Mouse (Mus musculus): ENCODE measurements around the gene Ephb3. TPM values are rescaled to one million over a fixed set of nuclear protein-coding genes. Genes with fewer than 3 reads are reported as not detected.

The Ephb3 gene
- total and polyA plus RNA-seq, 2 experiments from 2014 or later, result 8.3 to 21.4 TPM

DNA sequence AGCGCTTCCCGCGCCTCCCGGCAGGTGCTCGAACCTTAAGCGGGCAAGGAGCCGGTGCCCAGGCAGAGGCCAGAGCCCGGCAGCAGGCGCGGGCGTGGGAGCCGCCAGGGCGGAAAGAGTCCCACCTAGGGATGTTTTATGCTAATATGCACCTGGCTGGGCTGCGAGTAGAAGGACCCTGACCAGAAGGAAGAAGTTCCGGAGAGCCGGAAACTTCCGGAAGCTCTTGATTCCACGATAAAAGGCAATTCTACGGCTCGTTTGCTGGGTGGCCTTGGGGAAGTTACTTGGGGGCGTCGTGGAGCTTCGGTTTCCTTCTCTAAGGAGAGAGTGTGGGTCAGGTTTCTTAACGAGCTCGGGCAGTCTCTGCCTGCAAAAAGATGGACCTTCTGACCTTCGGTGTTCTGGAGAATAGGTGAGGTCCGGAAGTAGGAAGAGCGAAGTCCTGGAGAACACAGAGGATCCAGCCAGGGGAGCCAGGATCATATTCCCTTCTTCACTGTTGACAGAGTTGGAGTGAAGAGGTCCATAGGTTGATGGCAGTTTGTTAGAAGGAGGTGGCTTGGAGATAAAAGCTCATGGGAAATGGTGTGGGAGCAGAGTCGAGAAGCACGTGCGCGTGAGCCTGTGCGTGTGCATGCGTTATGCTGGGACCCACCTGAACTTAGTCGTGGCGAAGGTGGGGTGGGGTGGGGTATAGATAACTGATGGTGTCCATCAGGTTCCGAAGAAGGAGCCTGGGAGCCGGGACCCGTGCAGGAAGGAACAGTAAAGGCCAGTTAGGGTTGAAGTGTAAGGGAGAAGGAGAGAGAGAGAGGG is 44.4 kb downstream of the Ephb3 start:
- no peak for TF ChIP-seq CTCF (IDR thresholded peaks at IDR 0.05; ENCODE audit: low read depth)
- Histone ChIP-seq H3K27ac (no peak overlapping the region), H3K9ac (replicated peaks; ENCODE audit: low read length) (peak overlapping the region; percentile 35; the same call in 1 of the 2 replicates), H3K9me3 (ENCODE audit: low read length) (no peaks in the 10 kb centered on the region), H3K4me1 (ENCODE audit: insufficient read depth, low read length) (peaks cover 11% of the 10 kb centered on the region; the same call in 1 of the 2 replicates), H3K4me2 (ENCODE audit: low read depth, low read length) (peak overlapping the region; percentile 73), H3K27me3 (ENCODE audit: insufficient read depth, low read length) (peaks cover 9% of the 10 kb centered on the region), H3K36me3 (ENCODE audit: insufficient read depth, low read length) (no peaks in the 10 kb centered on the region), H3K4me3 (ENCODE audit: low read length) (peak overlapping the region; percentile 38)
- ATAC-seq (no peak), DNase-seq (ENCODE audit: low spot score) (no peak)
- 5% methylated on average over 39 of the region's 39 CpGs for WGBS

DNA sequence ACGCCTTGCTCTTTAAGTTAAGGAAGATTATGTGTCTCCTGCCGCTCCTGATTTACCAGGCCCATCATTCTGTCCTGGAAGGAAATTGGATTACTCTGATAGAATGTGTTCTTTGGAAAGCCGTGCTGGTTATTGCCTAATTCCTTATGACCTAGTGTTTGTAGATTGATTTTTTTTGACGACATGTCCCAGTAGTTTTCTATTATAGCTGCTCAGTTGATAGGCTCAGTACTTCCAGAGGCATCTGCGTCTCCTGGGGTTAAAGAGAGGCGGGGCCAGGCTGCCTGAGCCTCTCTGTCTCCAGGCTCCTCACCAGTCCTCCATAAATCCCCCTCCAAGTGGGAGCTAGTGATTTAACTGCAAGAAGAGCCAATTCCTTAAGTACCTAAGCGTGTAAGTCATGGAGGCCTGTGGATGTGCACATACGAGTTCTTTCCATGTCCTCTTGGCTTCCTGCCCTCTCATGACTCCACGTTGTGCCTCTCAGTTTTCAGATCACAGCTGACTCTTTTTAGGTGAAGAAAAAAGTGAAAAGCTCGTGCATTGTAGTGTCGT is 47.9 kb downstream of the Ephb3 start:
- Histone ChIP-seq H3K4me2 (ENCODE audit: low read depth, low read length) (no peak overlapping the region), H3K9ac (replicated peaks; ENCODE audit: low read length) (no peak overlapping the region), H3K27ac (no peak overlapping the region), H3K9me3 (ENCODE audit: low read length) (no peaks in the 10 kb centered on the region), H3K36me3 (ENCODE audit: insufficient read depth, low read length) (no peaks in the 10 kb centered on the region), H3K27me3 (ENCODE audit: insufficient read depth, low read length) (peaks cover 8% of the 10 kb centered on the region), H3K4me1 (ENCODE audit: insufficient read depth, low read length) (0 out of 2 replicates have a peak, but pooled peaks cover 8% of the 10 kb centered on the region), H3K4me3 (ENCODE audit: low read length) (no peak overlapping the region)
- DNase-seq (ENCODE audit: low spot score) (no peak), ATAC-seq (no peak)
- 56% methylated on average over 11 of the region's 11 CpGs for WGBS
- TF ChIP-seq CTCF (IDR thresholded peaks at IDR 0.05; ENCODE audit: low read depth), result no peak

DNA sequence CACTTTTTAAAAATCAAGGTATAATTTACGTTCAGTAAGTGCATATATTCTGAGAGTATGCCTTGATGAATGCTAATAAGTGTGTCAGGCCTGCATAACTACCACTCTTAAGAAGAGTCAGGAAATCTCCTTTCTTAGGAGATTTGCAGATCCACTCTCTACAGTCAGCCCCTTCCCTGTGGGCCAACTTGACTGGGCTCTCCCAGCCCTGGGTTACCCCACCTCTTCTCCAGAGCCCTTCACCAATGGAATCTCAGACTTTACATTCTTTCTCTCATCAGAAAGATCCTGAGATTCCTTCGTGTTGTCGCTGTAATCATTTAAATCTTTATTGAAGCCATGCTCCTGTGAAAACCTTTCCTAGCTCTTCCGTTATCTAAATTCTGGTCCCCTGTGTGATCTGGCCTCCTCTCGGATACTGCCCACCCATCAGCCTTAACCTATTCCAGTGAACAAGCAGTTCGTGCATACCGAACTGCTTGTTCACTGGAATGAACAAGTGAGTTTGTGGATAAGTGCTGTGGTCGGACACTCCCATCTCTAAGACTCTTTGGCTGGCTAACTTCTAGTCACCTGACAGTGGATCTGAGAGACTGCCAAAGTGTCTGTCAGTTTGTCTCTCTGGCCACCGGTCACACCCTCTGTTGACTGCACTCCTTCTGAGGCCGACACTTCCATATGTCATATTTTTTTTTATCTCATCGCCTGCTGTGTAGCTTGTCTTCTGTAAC is 51.2 kb downstream of the Ephb3 start:
- H3K4me1 ChIP-seq (ENCODE audit: insufficient read depth, low read length), result no peaks in the 10 kb centered on the region
- no peaks in the 10 kb centered on the region for H3K27me3 ChIP-seq (ENCODE audit: insufficient read depth, low read length)
- no peak overlapping the region for H3K4me2 ChIP-seq (ENCODE audit: low read depth, low read length)
- DNase-seq (ENCODE audit: low spot score) (no peak), ATAC-seq (no peak)
- TF ChIP-seq CTCF (IDR thresholded peaks at IDR 0.05; ENCODE audit: low read depth), result no peak
- no peak overlapping the region for H3K4me3 ChIP-seq (ENCODE audit: low read length)
- H3K9me3 ChIP-seq (ENCODE audit: low read length), result no peaks in the 10 kb centered on the region
- no peak overlapping the region for H3K9ac ChIP-seq (replicated peaks; ENCODE audit: low read length)
- 81% methylated on average over 11 of the region's 11 CpGs for WGBS
- H3K27ac ChIP-seq, result no peak overlapping the region
- no peaks in the 10 kb centered on the region for H3K36me3 ChIP-seq (ENCODE audit: insufficient read depth, low read length)

GRCm38 (mm10) chr16:21256514-21257305 is 52.2 kb downstream of the Ephb3 start:
- ATAC-seq (no peak), DNase-seq (ENCODE audit: low spot score) (no peak)
- H3K9ac ChIP-seq (replicated peaks; ENCODE audit: low read length), result no peak overlapping the region
- TF ChIP-seq CTCF (IDR thresholded peaks at IDR 0.05; ENCODE audit: low read depth), result no peak
- H3K4me2 ChIP-seq (ENCODE audit: low read depth, low read length), result no peak overlapping the region
- no peaks in the 10 kb centered on the region for H3K4me1 ChIP-seq (ENCODE audit: insufficient read depth, low read length)
- H3K36me3 ChIP-seq (ENCODE audit: insufficient read depth, low read length), result no peaks in the 10 kb centered on the region
- no peaks in the 10 kb centered on the region for H3K9me3 ChIP-seq (ENCODE audit: low read length)
- H3K27me3 ChIP-seq (ENCODE audit: insufficient read depth, low read length), result no peaks in the 10 kb centered on the region
- no peak overlapping the region for H3K27ac ChIP-seq
- no peak overlapping the region for H3K4me3 ChIP-seq (ENCODE audit: low read length)
- WGBS, result 92% methylated on average over 12 of the region's 12 CpGs

DNA sequence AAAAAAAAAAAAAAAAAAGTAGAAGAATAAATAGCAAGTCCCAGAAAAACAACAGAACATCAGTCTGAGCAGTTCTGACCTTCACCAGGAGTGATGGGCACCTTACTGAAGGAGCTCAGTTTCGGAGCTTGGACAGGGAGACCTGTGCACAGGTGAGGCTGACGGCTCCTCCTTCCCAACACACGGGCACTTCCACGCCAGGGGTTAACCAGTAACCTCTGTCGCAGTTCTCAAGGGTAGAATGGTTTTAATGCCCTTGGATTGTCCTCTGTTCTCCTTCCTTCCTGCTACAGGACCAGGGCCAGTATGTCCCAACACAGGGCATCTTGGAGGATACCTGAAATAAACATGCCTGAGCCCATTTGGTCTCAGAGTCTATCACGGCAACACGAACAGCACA is 60.9 kb downstream of the Ephb3 start:
- DNase-seq (ENCODE audit: low spot score) (no peak), ATAC-seq (no peak)
- Histone ChIP-seq H3K27me3 (ENCODE audit: insufficient read depth, low read length) (no peaks in the 10 kb centered on the region), H3K36me3 (ENCODE audit: insufficient read depth, low read length) (no peaks in the 10 kb centered on the region), H3K4me2 (ENCODE audit: low read depth, low read length) (no peak overlapping the region), H3K9ac (replicated peaks; ENCODE audit: low read length) (no peak overlapping the region), H3K9me3 (ENCODE audit: low read length) (no peaks in the 10 kb centered on the region), H3K27ac (no peak overlapping the region), H3K4me3 (ENCODE audit: low read length) (no peak overlapping the region), H3K4me1 (ENCODE audit: insufficient read depth, low read length) (no peaks in the 10 kb centered on the region)
- TF ChIP-seq CTCF (IDR thresholded peaks at IDR 0.05; ENCODE audit: low read depth), result no peak
- WGBS, result 79% methylated on average over 7 of the region's 7 CpGs

GRCm38 (mm10) chr16:21269775-21270174 is 65.2 kb downstream of the Ephb3 start:
- Histone ChIP-seq H3K4me1 (ENCODE audit: insufficient read depth, low read length) (peaks cover 7% of the 10 kb centered on the region; the same call in 1 of the 2 replicates), H3K36me3 (ENCODE audit: insufficient read depth, low read length) (no peaks in the 10 kb centered on the region), H3K4me3 (ENCODE audit: low read length) (no peak overlapping the region), H3K27ac (no peak overlapping the region), H3K9ac (replicated peaks; ENCODE audit: low read length) (no peak overlapping the region), H3K4me2 (ENCODE audit: low read depth, low read length) (no peak overlapping the region), H3K9me3 (ENCODE audit: low read length) (no peaks in the 10 kb centered on the region), H3K27me3 (ENCODE audit: insufficient read depth, low read length) (no peaks in the 10 kb centered on the region)
- DNase-seq (ENCODE audit: low spot score) (no peak), ATAC-seq (no peak)
- 58% methylated on average over 8 of the region's 8 CpGs for WGBS
- TF ChIP-seq CTCF (IDR thresholded peaks at IDR 0.05; ENCODE audit: low read depth), result no peak
